In genomic region chr1:33966328-33966727, GRCm38 (mm10) we compare ENCODE assay signal across 8 mouse cellular contexts. TPM values are rescaled to one million over a fixed set of nuclear protein-coding genes. Genes with fewer than 3 reads are reported as not detected.
DNase-seq lines count a peak whose midpoint lies in the region; ATAC-seq and TF ChIP-seq lines count a peak whose summit lies in the region.

No protein-coding gene starts in this region.

- no peaks in the 10 kb centered on the region for H3K27me3 ChIP-seq in embryonic facial prominence, embryonic 11.5 days (ENCODE audit: control insufficient read depth, insufficient read depth, low read length)
- no peaks in the 10 kb centered on the region for H3K27me3 ChIP-seq in embryonic facial prominence, embryonic 10.5 days (replicated peaks; ENCODE audit: low read depth, poor library complexity, severe bottlenecking)
- no peaks in the 10 kb centered on the region for H3K27me3 ChIP-seq in liver, postnatal 0 days (ENCODE audit: insufficient read depth, low read length)
- H3K27me3 ChIP-seq in liver, embryonic 12.5 days (replicated peaks): no peaks in the 10 kb centered on the region
- H3K27me3 ChIP-seq in hindbrain, embryonic 12.5 days: no peaks in the 10 kb centered on the region

- no peak for TF ChIP-seq EP300 in liver, postnatal 0 days (IDR thresholded peaks at IDR 0.05; ENCODE audit: low read depth)

- H3K9ac ChIP-seq in embryonic facial prominence, embryonic 11.5 days (replicated peaks; ENCODE audit: low read length): no peak overlapping the region
- no peak overlapping the region for H3K9ac ChIP-seq in liver, postnatal 0 days (replicated peaks)
- H3K9ac ChIP-seq in liver, embryonic 12.5 days: no peak overlapping the region
- no peak overlapping the region for H3K9ac ChIP-seq in hindbrain, embryonic 12.5 days

- peak; percentile 80 for DNase-seq in embryonic facial prominence, embryonic 11.5 days (ENCODE audit: low spot score)
- no peak for DNase-seq in embryonic facial prominence, embryonic 10.5 days (ENCODE audit: low spot score)
- DNase-seq in liver, postnatal 0 days: no peak
- DNase-seq in c-Kit-positive CD71-positive TER-119-positive erythroid progenitor cells, embryonic 14.5 days (ENCODE audit: low spot score): peak; percentile 16
- DNase-seq in retina, postnatal 1 day: peak; percentile 83
- DNase-seq in spleen, postnatal 36 days (ENCODE audit: low spot score in 2 of 2): no peak

- peak; percentile 74 for TF ChIP-seq CTCF in liver, postnatal 0 days (IDR thresholded peaks at IDR 0.05; ENCODE audit: low read depth)

- ATAC-seq in embryonic facial prominence, embryonic 11.5 days (replicated peaks; ENCODE audit: insufficient number of reproducible peaks, low FRiP score, low TSS enrichment, low read depth): no peak
- no peak for ATAC-seq in liver, postnatal 0 days
- ATAC-seq in liver, embryonic 12.5 days: no peak
- ATAC-seq in hindbrain, embryonic 12.5 days (ENCODE audit: low FRiP score): peak; percentile 20; the same call in 1 of the 2 replicates

- no peaks in the 10 kb centered on the region for H3K9me3 ChIP-seq in embryonic facial prominence, embryonic 11.5 days (replicated peaks; ENCODE audit: control insufficient read depth, low read length)
- H3K9me3 ChIP-seq in embryonic facial prominence, embryonic 10.5 days: no peaks in the 10 kb centered on the region
- no peaks in the 10 kb centered on the region for H3K9me3 ChIP-seq in liver, postnatal 0 days (ENCODE audit: low read length)
- no peaks in the 10 kb centered on the region for H3K9me3 ChIP-seq in liver, embryonic 12.5 days (replicated peaks)
- H3K9me3 ChIP-seq in hindbrain, embryonic 12.5 days (replicated peaks): no peaks in the 10 kb centered on the region

- H3K27ac ChIP-seq in embryonic facial prominence, embryonic 11.5 days (replicated peaks; ENCODE audit: low read depth, low read length): no peak overlapping the region
- no peak overlapping the region for H3K27ac ChIP-seq in embryonic facial prominence, embryonic 10.5 days (replicated peaks)
- no peak overlapping the region for H3K27ac ChIP-seq in liver, postnatal 0 days (ENCODE audit: low read depth)
- no peak overlapping the region for H3K27ac ChIP-seq in liver, embryonic 12.5 days
- no peak overlapping the region for H3K27ac ChIP-seq in hindbrain, embryonic 12.5 days

- WGBS in embryonic facial prominence, embryonic 11.5 days: 31% methylated on average over 6 of the region's 6 CpGs
- WGBS in embryonic facial prominence, embryonic 10.5 days: 32% methylated on average over 6 of the region's 6 CpGs
- WGBS in liver, postnatal 0 days (ENCODE audit: insufficient replicate concordance): 26% methylated on average over 6 of the region's 6 CpGs
- WGBS in liver, embryonic 12.5 days (ENCODE audit: insufficient replicate concordance): 21% methylated on average over 6 of the region's 6 CpGs
- WGBS in hindbrain, embryonic 12.5 days: 27% methylated on average over 6 of the region's 6 CpGs

- no peak overlapping the region for H3K4me3 ChIP-seq in embryonic facial prominence, embryonic 11.5 days (ENCODE audit: low read depth, low read length)
- H3K4me3 ChIP-seq in embryonic facial prominence, embryonic 10.5 days: no peak overlapping the region
- no peak overlapping the region for H3K4me3 ChIP-seq in liver, postnatal 0 days (ENCODE audit: low read depth, low read length)
- H3K4me3 ChIP-seq in liver, embryonic 12.5 days: no peak overlapping the region
- no peak overlapping the region for H3K4me3 ChIP-seq in hindbrain, embryonic 12.5 days

- H3K4me2 ChIP-seq in embryonic facial prominence, embryonic 11.5 days (ENCODE audit: low read depth, low read length): no peak overlapping the region
- no peak overlapping the region for H3K4me2 ChIP-seq in liver, postnatal 0 days (ENCODE audit: low read depth, low read length)
- H3K4me2 ChIP-seq in liver, embryonic 12.5 days: no peak overlapping the region
- H3K4me2 ChIP-seq in hindbrain, embryonic 12.5 days (replicated peaks): no peak overlapping the region

- H3K36me3 ChIP-seq in embryonic facial prominence, embryonic 11.5 days (replicated peaks; ENCODE audit: control insufficient read depth, insufficient read depth, low read depth, low read length): no peaks in the 10 kb centered on the region
- no peaks in the 10 kb centered on the region for H3K36me3 ChIP-seq in embryonic facial prominence, embryonic 10.5 days (replicated peaks)
- H3K36me3 ChIP-seq in liver, postnatal 0 days (replicated peaks; ENCODE audit: insufficient read depth, low read length): no peaks in the 10 kb centered on the region
- H3K36me3 ChIP-seq in liver, embryonic 12.5 days: no peaks in the 10 kb centered on the region
- no peaks in the 10 kb centered on the region for H3K36me3 ChIP-seq in hindbrain, embryonic 12.5 days

- H3K4me1 ChIP-seq in embryonic facial prominence, embryonic 11.5 days (ENCODE audit: control insufficient read depth, insufficient read depth, low read length): no peaks in the 10 kb centered on the region
- H3K4me1 ChIP-seq in embryonic facial prominence, embryonic 10.5 days: peaks cover 26% of the 10 kb centered on the region
- H3K4me1 ChIP-seq in liver, postnatal 0 days (ENCODE audit: insufficient read depth): no peaks in the 10 kb centered on the region
- no peaks in the 10 kb centered on the region for H3K4me1 ChIP-seq in liver, embryonic 12.5 days
- H3K4me1 ChIP-seq in hindbrain, embryonic 12.5 days: 0 out of 2 replicates have a peak, but pooled peaks cover 6% of the 10 kb centered on the region

RNA-seq across cellular contexts. Expression of gene Dst, which starts 58.3 kb away (rescaled TPM):
- 20.7 and 21.8 TPM in 2 replicates for polyA plus RNA-seq in embryonic facial prominence, embryonic 11.5 days (2014; fragmentation: Nextera tagmentation; extraction: Ambion mirVana)
- polyA plus RNA-seq in embryonic facial prominence, embryonic 10.5 days (2016; fragmentation: Nextera tagmentation; extraction: Ambion mirVana): 17.3 and 17.4 TPM in 2 replicates
- polyA plus RNA-seq in liver, postnatal 0 days (2015; fragmentation: Nextera tagmentation; extraction: Ambion mirVana): 6.0 and 6.4 TPM in 2 replicates
- polyA plus RNA-seq in liver, embryonic 12.5 days (2016; fragmentation: Nextera tagmentation; extraction: Ambion mirVana): 5.4 TPM in 2 replicates
- 38.7 and 44.5 TPM in 2 replicates for polyA plus RNA-seq in hindbrain, embryonic 12.5 days (2016; fragmentation: Nextera tagmentation; extraction: Ambion mirVana)

RNA-seq across cellular contexts. Expression of gene Bend6, which starts 58.7 kb away (rescaled TPM):
- 2.3 and 2.8 TPM in 2 replicates for polyA plus RNA-seq in embryonic facial prominence, embryonic 11.5 days (2014; fragmentation: Nextera tagmentation; extraction: Ambion mirVana)
- polyA plus RNA-seq in embryonic facial prominence, embryonic 10.5 days (2016; fragmentation: Nextera tagmentation; extraction: Ambion mirVana): 1.3 and 2.2 TPM in 2 replicates
- 0.12 and 0.22 TPM in 2 replicates for polyA plus RNA-seq in liver, postnatal 0 days (2015; fragmentation: Nextera tagmentation; extraction: Ambion mirVana)
- 1.5 and 1.8 TPM in 2 replicates for polyA plus RNA-seq in liver, embryonic 12.5 days (2016; fragmentation: Nextera tagmentation; extraction: Ambion mirVana)
- 4.4 and 5.6 TPM in 2 replicates for polyA plus RNA-seq in hindbrain, embryonic 12.5 days (2016; fragmentation: Nextera tagmentation; extraction: Ambion mirVana)

Comparison
In these comparisons a context has a peak if more than half of its experiments do, and no peak if none do; other contexts are left out.
1. DNase-seq: peak in embryonic facial prominence, embryonic 11.5 days (single experiment), c-Kit-positive CD71-positive TER-119-positive erythroid progenitor cells, embryonic 14.5 days (single experiment) and retina, postnatal 1 day (single experiment); none in embryonic facial prominence, embryonic 10.5 days (single experiment), liver, postnatal 0 days (single experiment) and spleen, postnatal 36 days (0 of 2).